Mouse (Mus musculus) heart, embryonic 14.5 days (tissue): ENCODE results near the gene Fbxo46. TPM values are rescaled to one million over a fixed set of nuclear protein-coding genes. Genes with fewer than 3 reads are reported as not detected.

Experiments
- ATAC-seq: fragments of 200-750 bp; cut with Nextera tagmentation; 2 replicates; pipeline ENCODE4 v1.8.0; 2017; ENCODE audit warnings: low read depth, moderate TSS enrichment; ENCODE audit not compliant: insufficient number of reproducible peaks, insufficient read depth, low FRiP score
- H3K27ac ChIP-seq, 2 experiments: fragments of 200-500 bp in 1 of 2; fragments of 300-500 bp in 1 of 2; sonication (generic) in 1 of 2; replicated peaks in 1 of 2; 2 replicates each; pipeline ENCODE4 v1.5.1; 2012 to 2014; ENCODE audit warnings: low read depth in 2 of 2, low read length in 2 of 2, control low read depth in 1 of 2, mild to moderate bottlenecking in 1 of 2, mixed read lengths in 1 of 2; ENCODE audit not compliant: control insufficient read depth in 1 of 2, insufficient read depth in 1 of 2
- H3K27me3 ChIP-seq: fragments of 300-500 bp; sonication (generic); 2 replicates; pipeline ENCODE4 v1.6.1; 2014; ENCODE audit warnings: mild to moderate bottlenecking, low read length, control low read depth; ENCODE audit not compliant: control insufficient read depth, insufficient read depth
- H3K36me3 ChIP-seq: fragments of 300-500 bp; sonication (generic); 2 replicates; pipeline ENCODE4 v1.6.1; 2014; ENCODE audit warnings: mild to moderate bottlenecking, control low read depth, low read length, mixed read lengths; ENCODE audit not compliant: control insufficient read depth, insufficient read depth
- H3K4me1 ChIP-seq, 2 experiments: fragments of 200-500 bp in 1 of 2; fragments of 300-500 bp in 1 of 2; sonication (generic) in 1 of 2; 2 replicates each; pipeline ENCODE4 v1.6.1; 2012 to 2014; ENCODE audit warnings: low read length in 2 of 2, control low read depth in 1 of 2, mixed read lengths in 1 of 2; ENCODE audit not compliant: control insufficient read depth in 2 of 2, insufficient read depth in 2 of 2
- H3K4me2 ChIP-seq: fragments of 300-500 bp; sonication (generic); 2 replicates; pipeline ENCODE4 v1.6.1; 2014; ENCODE audit warnings: mild to moderate bottlenecking, low read length
- H3K4me3 ChIP-seq, 2 experiments: fragments of 200-500 bp in 1 of 2; fragments of 300-500 bp in 1 of 2; sonication (generic) in 1 of 2; 2 replicates each; pipeline ENCODE4 v1.5.1; 2012 to 2014; ENCODE audit warnings: low read length in 2 of 2, mild to moderate bottlenecking in 2 of 2, control low read depth in 1 of 2, low read depth in 1 of 2, moderate library complexity in 1 of 2; ENCODE audit not compliant: control insufficient read depth in 1 of 2, insufficient read depth in 1 of 2
- H3K9ac ChIP-seq: fragments of 300-500 bp; sonication (generic); 2 replicates; pipeline ENCODE4 v1.6.1; 2014; ENCODE audit warnings: mild to moderate bottlenecking, low read length
- H3K9me3 ChIP-seq: fragments of 300-500 bp; sonication (generic); 2 replicates; pipeline ENCODE4 v1.6.1; 2016; ENCODE audit warnings: low read length, control low read depth; ENCODE audit not compliant: control insufficient read depth
- WGBS: fragments of 180-500 bp; shearing (Covaris S2); extraction: QIAGEN DNeasy Blood & Tissue Kit; methylation state at CpG from one replicate; pipeline ENCODE4 v1.1.7; 2014; 5-methylcytosine and 5-hydroxymethylcytosine counted together
- polyA plus RNA-seq: library from polyadenylated mRNA; unstranded; fragments of >200 nt; fragmentation: Nextera tagmentation; extraction: Ambion mirVana; gene quantifications from 2 replicates; pipeline ENCODE4 v1.2.1, GENCODE M21; 2014

The Fbxo46 gene
- polyA plus RNA-seq, 1 experiment from 2014 or later: 5.6 TPM

- no peak for ATAC-seq
- peak overlapping the region; percentile 99 for H3K9ac ChIP-seq
- peaks cover 19 to 36% of the 10 kb centered on the region in 2 experiments for H3K4me1 ChIP-seq
- H3K27me3 ChIP-seq: no peaks in the 10 kb centered on the region
- H3K36me3 ChIP-seq: peaks cover 50% of the 10 kb centered on the region
- 76% methylated on average over 14 of the region's 14 CpGs for WGBS
- H3K4me3 ChIP-seq: peak overlapping the region; percentile 4 to 84; a peak in 2 of 4 replicates
- peak overlapping the region; percentile 92 for H3K4me2 ChIP-seq
- H3K9me3 ChIP-seq: no peaks in the 10 kb centered on the region
- H3K27ac ChIP-seq: peak overlapping the region in 1 of 2 experiments; percentile 91; a peak in 1 of 4 replicates
These were observed 41.9 kb upstream of the Fbxo46 start for GRCm38 (mm10) chr7:19077761-19078160.

- H3K36me3 ChIP-seq: peaks cover 53% of the 10 kb centered on the region
- no peaks in the 10 kb centered on the region for H3K9me3 ChIP-seq
- H3K4me2 ChIP-seq: no peak overlapping the region
- ATAC-seq: no peak
- 86% methylated on average over 3 of the region's 3 CpGs for WGBS
- no peak overlapping the region for H3K27ac ChIP-seq
- H3K9ac ChIP-seq: no peak overlapping the region
- no peaks in the 10 kb centered on the region for H3K27me3 ChIP-seq
- H3K4me1 ChIP-seq: peaks cover 24 to 46% of the 10 kb centered on the region in 2 experiments
- H3K4me3 ChIP-seq: no peak overlapping the region
These were observed 40.9 kb upstream of the Fbxo46 start for GRCm38 (mm10) chr7:19078732-19079131.

GRCm38 (mm10) chr7:19080451-19080950, 39.2 kb upstream of the Fbxo46 start:
- H3K9ac ChIP-seq: no peak overlapping the region
- H3K27me3 ChIP-seq: no peaks in the 10 kb centered on the region
- no peaks in the 10 kb centered on the region for H3K9me3 ChIP-seq
- H3K4me2 ChIP-seq: no peak overlapping the region
- no peak overlapping the region for H3K27ac ChIP-seq
- WGBS: 91% methylated on average over 19 of the region's 19 CpGs
- peaks cover 53% of the 10 kb centered on the region for H3K36me3 ChIP-seq
- H3K4me3 ChIP-seq: no peak overlapping the region
- H3K4me1 ChIP-seq: peaks cover 37 to 59% of the 10 kb centered on the region in 2 experiments
- no peak for ATAC-seq

- H3K4me3 ChIP-seq: no peak overlapping the region
- no peak for ATAC-seq
- peaks cover 59% of the 10 kb centered on the region for H3K36me3 ChIP-seq
- H3K9me3 ChIP-seq: no peaks in the 10 kb centered on the region
- H3K27ac ChIP-seq: peak overlapping the region; percentile 78; a peak in 3 of 4 replicates
- H3K9ac ChIP-seq: peak overlapping the region; percentile 39
- no peak overlapping the region for H3K4me2 ChIP-seq
- no peaks in the 10 kb centered on the region for H3K27me3 ChIP-seq
- peaks cover 41 to 64% of the 10 kb centered on the region in 2 experiments for H3K4me1 ChIP-seq
- WGBS: 89% methylated on average over 4 of the region's 4 CpGs
These were observed 37.5 kb upstream of the Fbxo46 start for GRCm38 (mm10) chr7:19082171-19082570.

- Histone ChIP-seq H3K36me3 (peaks cover 65% of the 10 kb centered on the region), H3K9ac (peak overlapping the region; percentile 39), H3K4me1 (peaks cover 35 to 55% of the 10 kb centered on the region in 2 experiments), H3K27ac (peak overlapping the region; percentile 78), H3K4me3 (peak overlapping the region in 1 of 2 experiments; percentile 29; a peak in 1 of 4 replicates), H3K4me2 (peak overlapping the region; percentile 55), H3K9me3 (no peaks in the 10 kb centered on the region), H3K27me3 (no peaks in the 10 kb centered on the region)
- peak; percentile 35 for ATAC-seq
- 20% methylated on average over 6 of the region's 6 CpGs for WGBS
These were observed 36.6 kb upstream of the Fbxo46 start for GRCm38 (mm10) chr7:19083096-19083495.

- H3K4me1 ChIP-seq: peaks cover 35 to 51% of the 10 kb centered on the region in 2 experiments
- H3K27me3 ChIP-seq: no peaks in the 10 kb centered on the region
- peak; percentile 57 for ATAC-seq
- H3K9me3 ChIP-seq: no peaks in the 10 kb centered on the region
- WGBS: 19% methylated on average over 10 of the region's 10 CpGs
- peaks cover 65% of the 10 kb centered on the region for H3K36me3 ChIP-seq
- H3K27ac ChIP-seq: peak within 1 kb of the TSS; percentile 78
- peak within 1 kb of the TSS; percentile 55 for H3K4me2 ChIP-seq
- H3K4me3 ChIP-seq: peak within 1 kb of the TSS; percentile 29 to 30
- H3K9ac ChIP-seq: peak within 1 kb of the TSS; percentile 64
These were observed 36.0 kb upstream of the Fbxo46 start, which contains the start of gene Dmpk for GRCm38 (mm10) chr7:19083701-19084100. Dmpk (plus strand) TSS chr7:19083849.

- Histone ChIP-seq H3K4me2 (peak overlapping the region; percentile 55), H3K27me3 (no peaks in the 10 kb centered on the region), H3K36me3 (peaks cover 65% of the 10 kb centered on the region), H3K4me1 (peaks cover 35 to 51% of the 10 kb centered on the region in 2 experiments), H3K27ac (peak overlapping the region; percentile 50 to 78), H3K4me3 (peak overlapping the region; percentile 29 to 30), H3K9ac (peak overlapping the region; percentile 64), H3K9me3 (no peaks in the 10 kb centered on the region)
- WGBS: 67% methylated on average over 6 of the region's 6 CpGs
- ATAC-seq: no peak
These were observed 35.3 kb upstream of the Fbxo46 start for GRCm38 (mm10) chr7:19084277-19084771.
